Mouse (Mus musculus): ENCODE measurements around the gene Hmg20a. TPM values are rescaled to one million over a fixed set of nuclear protein-coding genes. Genes with fewer than 3 reads are reported as not detected.

The Hmg20a gene
- polyA plus RNA-seq, 1 experiment from 2014 or later = 65.9 TPM

DNA sequence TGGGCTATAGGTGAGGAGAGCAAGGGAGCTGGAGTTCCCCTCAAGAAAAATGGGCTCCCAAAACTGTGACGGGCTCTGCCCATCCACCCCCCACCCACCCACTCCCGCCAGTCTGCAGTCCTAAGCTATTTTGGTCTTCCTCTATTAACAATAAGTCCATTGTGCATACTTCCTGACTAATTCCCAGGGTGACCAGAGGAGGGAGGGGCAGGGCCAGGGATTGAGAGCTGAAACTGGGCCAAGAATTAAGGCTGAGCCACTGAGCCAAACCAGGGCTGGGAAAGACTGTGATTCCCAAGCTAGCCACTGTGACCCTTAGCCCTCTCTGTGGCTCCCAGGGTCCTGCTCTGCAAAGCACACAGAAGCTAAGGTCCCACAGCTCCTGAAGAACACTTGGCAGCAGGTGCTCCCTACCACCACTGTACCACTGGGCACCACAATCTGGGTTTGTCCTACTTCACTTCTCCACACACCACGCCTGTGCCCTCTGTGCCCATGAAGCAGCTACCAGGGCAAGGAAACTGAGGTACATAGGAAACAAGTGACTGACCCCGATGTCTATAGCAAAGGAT lies 98.4 kb downstream of the Hmg20a start:
- 59% methylated on average over 4 of the region's 4 CpGs for WGBS
- DNase-seq (ENCODE audit: low spot score, missing footprints) (no peak), ATAC-seq (ENCODE audit: low FRiP score) (no peak)
- no peaks in the 10 kb centered on the region for H3K9me3 ChIP-seq (ENCODE audit: control insufficient read depth, low read length)
- no peak overlapping the region for H3K9ac ChIP-seq (ENCODE audit: low read length)
- no peak overlapping the region for H3K4me2 ChIP-seq
- no peaks in the 10 kb centered on the region; the same call in 1 of the 2 replicates for H3K27me3 ChIP-seq (ENCODE audit: control insufficient read depth, insufficient read depth, low read length)
- H3K4me1 ChIP-seq (ENCODE audit: control insufficient read depth, insufficient read depth, low read length) = peaks cover 2% of the 10 kb centered on the region; the same call in 1 of the 2 replicates
- no peak overlapping the region for H3K4me3 ChIP-seq (ENCODE audit: low read depth, low read length)
- H3K36me3 ChIP-seq (ENCODE audit: control insufficient read depth, insufficient read depth, low read length) = no peaks in the 10 kb centered on the region
- no peak overlapping the region for H3K27ac ChIP-seq (ENCODE audit: low read depth, low read length)

DNA sequence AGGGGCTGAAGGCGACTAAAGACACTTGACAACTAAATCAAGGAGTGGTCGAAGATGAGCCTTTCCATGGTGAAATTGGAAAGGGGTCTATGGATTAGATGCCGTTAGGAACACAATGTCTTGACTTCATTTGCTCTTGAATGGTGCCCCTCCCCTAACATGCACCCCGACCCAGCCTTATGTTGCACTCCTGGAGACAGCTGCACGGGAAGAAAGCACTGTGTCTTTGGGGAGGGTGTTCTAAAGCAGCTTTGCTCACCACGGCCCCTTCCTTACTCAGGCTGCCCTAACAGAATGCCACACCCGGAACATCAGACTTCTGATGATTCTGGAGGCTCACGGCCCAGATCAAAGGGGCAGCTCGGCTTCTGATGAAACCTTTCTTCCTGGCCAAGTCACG lies 103.9 kb downstream of the Hmg20a start:
- WGBS = 41% methylated on average over 10 of the region's 10 CpGs
- Histone ChIP-seq H3K9me3 (ENCODE audit: control insufficient read depth, low read length) (no peaks in the 10 kb centered on the region), H3K36me3 (ENCODE audit: control insufficient read depth, insufficient read depth, low read length) (no peaks in the 10 kb centered on the region), H3K4me1 (ENCODE audit: control insufficient read depth, insufficient read depth, low read length) (no peaks in the 10 kb centered on the region), H3K4me2 (no peak overlapping the region), H3K4me3 (ENCODE audit: low read depth, low read length) (no peak overlapping the region), H3K27me3 (ENCODE audit: control insufficient read depth, insufficient read depth, low read length) (no peaks in the 10 kb centered on the region; the same call in 1 of the 2 replicates), H3K27ac (ENCODE audit: low read depth, low read length) (no peak overlapping the region), H3K9ac (ENCODE audit: low read length) (no peak overlapping the region)
- no peak for DNase-seq (ENCODE audit: low spot score, missing footprints)
- ATAC-seq (ENCODE audit: low FRiP score) = no peak

DNA sequence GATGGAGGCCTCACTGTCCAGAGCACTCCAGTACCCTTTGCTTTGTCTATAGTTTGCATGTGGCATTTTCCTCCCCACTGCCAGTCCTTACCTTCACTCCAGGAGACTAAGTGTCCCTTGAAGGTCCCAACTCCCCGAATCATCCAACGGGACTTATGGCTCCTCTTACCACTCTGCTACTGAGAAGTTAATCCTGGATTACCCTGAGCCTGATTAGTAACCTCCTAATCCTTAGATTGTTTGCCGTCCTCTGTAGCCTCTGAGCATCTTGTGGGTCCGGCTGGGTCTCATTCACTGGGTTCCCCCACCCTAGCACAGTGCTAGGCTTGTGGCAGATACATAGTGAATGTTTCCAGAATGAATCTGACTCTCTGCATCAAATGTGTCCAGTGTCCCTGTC lies 109.5 kb downstream of the Hmg20a start:
- no peak for ATAC-seq (ENCODE audit: low FRiP score)
- no peak for DNase-seq (ENCODE audit: low spot score, missing footprints)
- H3K27me3 ChIP-seq (ENCODE audit: control insufficient read depth, insufficient read depth, low read length) = peaks cover 1% of the 10 kb centered on the region; the same call in 1 of the 2 replicates
- no peaks in the 10 kb centered on the region for H3K9me3 ChIP-seq (ENCODE audit: control insufficient read depth, low read length)
- WGBS = 12% methylated on average over 4 of the region's 4 CpGs
- no peak overlapping the region for H3K9ac ChIP-seq (ENCODE audit: low read length)
- no peak overlapping the region for H3K27ac ChIP-seq (ENCODE audit: low read depth, low read length)
- no peak overlapping the region for H3K4me2 ChIP-seq
- peaks cover 8% of the 10 kb centered on the region for H3K4me1 ChIP-seq (ENCODE audit: control insufficient read depth, insufficient read depth, low read length)
- no peak overlapping the region for H3K4me3 ChIP-seq (ENCODE audit: low read depth, low read length)
- H3K36me3 ChIP-seq (ENCODE audit: control insufficient read depth, insufficient read depth, low read length) = no peaks in the 10 kb centered on the region

DNA sequence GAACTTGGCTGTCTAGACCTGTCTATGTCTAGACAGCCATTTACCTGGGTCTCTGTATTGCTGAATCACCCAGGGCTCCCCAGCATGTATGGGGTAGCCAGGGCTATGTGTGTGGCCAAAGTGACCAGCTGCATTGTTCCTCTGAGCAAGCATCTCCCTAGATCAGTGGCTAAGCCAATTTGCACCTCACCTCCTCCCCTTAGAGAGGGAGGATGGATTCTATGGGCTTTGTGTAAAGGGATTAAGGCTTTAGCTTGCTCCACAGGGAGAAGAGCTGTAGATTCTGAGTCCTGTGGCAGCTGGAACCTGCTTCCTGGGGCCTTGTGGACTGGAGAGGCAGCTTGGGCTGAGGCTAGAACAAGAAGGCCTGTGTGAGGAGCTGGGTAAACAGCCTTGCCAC lies 113.6 kb downstream of the Hmg20a start:
- no peak overlapping the region for H3K27ac ChIP-seq (ENCODE audit: low read depth, low read length)
- peak; percentile 54 for ATAC-seq (ENCODE audit: low FRiP score)
- no peaks in the 10 kb centered on the region for H3K36me3 ChIP-seq (ENCODE audit: control insufficient read depth, insufficient read depth, low read length)
- H3K4me1 ChIP-seq (ENCODE audit: control insufficient read depth, insufficient read depth, low read length) = peaks cover 10% of the 10 kb centered on the region
- peaks cover 18% of the 10 kb centered on the region; the same call in 1 of the 2 replicates for H3K27me3 ChIP-seq (ENCODE audit: control insufficient read depth, insufficient read depth, low read length)
- no peaks in the 10 kb centered on the region for H3K9me3 ChIP-seq (ENCODE audit: control insufficient read depth, low read length)
- no peak overlapping the region for H3K4me2 ChIP-seq
- H3K4me3 ChIP-seq (ENCODE audit: low read depth, low read length) = no peak overlapping the region
- DNase-seq (ENCODE audit: low spot score, missing footprints) = no peak
- H3K9ac ChIP-seq (ENCODE audit: low read length) = no peak overlapping the region

DNA sequence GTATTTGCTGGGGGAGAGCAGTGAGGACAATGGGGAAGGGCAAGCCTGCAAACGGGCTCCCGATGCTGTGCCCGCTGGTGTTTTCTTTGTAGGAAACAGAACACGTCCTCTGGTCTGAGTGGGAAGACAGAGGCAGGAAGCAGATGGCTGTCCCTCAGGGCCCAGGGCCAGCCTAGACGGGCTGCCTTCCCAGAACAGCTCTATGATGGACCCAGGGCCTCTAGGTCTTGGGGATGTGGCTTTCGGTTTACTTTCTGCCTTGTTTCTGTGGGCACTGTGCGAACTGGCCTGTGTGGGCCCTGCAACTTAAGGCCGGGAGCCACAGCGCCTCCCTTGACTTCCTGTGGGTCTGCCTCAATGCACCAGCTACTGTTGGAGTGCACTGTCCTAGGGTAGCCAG lies 115.5 kb downstream of the Hmg20a start:
- DNase-seq (ENCODE audit: low spot score, missing footprints) (no peak), ATAC-seq (ENCODE audit: low FRiP score) (no peak)
- no peak overlapping the region for H3K4me2 ChIP-seq
- no peaks in the 10 kb centered on the region for H3K36me3 ChIP-seq (ENCODE audit: control insufficient read depth, insufficient read depth, low read length)
- peaks cover 18% of the 10 kb centered on the region; the same call in 1 of the 2 replicates for H3K27me3 ChIP-seq (ENCODE audit: control insufficient read depth, insufficient read depth, low read length)
- no peak overlapping the region for H3K27ac ChIP-seq (ENCODE audit: low read depth, low read length)
- 76% methylated on average over 9 of the region's 9 CpGs for WGBS
- peaks cover 10% of the 10 kb centered on the region for H3K4me1 ChIP-seq (ENCODE audit: control insufficient read depth, insufficient read depth, low read length)
- H3K4me3 ChIP-seq (ENCODE audit: low read depth, low read length) = no peak overlapping the region
- no peaks in the 10 kb centered on the region for H3K9me3 ChIP-seq (ENCODE audit: control insufficient read depth, low read length)
- no peak overlapping the region for H3K9ac ChIP-seq (ENCODE audit: low read length)

DNA sequence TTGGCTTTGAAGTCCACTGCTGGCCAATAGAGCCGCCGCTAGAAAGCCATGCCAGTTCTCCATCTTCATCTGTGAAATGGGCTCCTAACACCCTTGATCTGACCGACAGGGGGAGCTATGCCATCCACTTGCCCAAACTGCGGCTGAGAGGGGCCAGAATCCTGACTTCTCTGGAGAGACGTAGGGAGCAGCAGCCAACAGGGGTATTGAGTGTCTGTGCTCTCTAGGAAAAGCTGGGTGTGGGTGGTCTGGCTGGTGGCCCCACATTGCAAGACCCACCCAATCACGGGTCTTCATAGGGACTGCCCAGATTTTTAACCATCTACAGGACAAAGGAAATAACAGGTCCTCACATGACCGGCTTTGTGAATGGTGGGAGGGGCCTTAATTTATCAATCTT lies 116.3 kb downstream of the Hmg20a start:
- WGBS = 55% methylated on average over 7 of the region's 7 CpGs
- Histone ChIP-seq H3K4me2 (no peak overlapping the region), H3K4me3 (ENCODE audit: low read depth, low read length) (no peak overlapping the region), H3K4me1 (ENCODE audit: control insufficient read depth, insufficient read depth, low read length) (peaks cover 10% of the 10 kb centered on the region), H3K36me3 (ENCODE audit: control insufficient read depth, insufficient read depth, low read length) (no peaks in the 10 kb centered on the region), H3K27ac (ENCODE audit: low read depth, low read length) (no peak overlapping the region), H3K9me3 (ENCODE audit: control insufficient read depth, low read length) (no peaks in the 10 kb centered on the region), H3K9ac (ENCODE audit: low read length) (no peak overlapping the region), H3K27me3 (ENCODE audit: control insufficient read depth, insufficient read depth, low read length) (peaks cover 20% of the 10 kb centered on the region; the same call in 1 of the 2 replicates)
- no peak for DNase-seq (ENCODE audit: low spot score, missing footprints)
- ATAC-seq (ENCODE audit: low FRiP score) = no peak

DNA sequence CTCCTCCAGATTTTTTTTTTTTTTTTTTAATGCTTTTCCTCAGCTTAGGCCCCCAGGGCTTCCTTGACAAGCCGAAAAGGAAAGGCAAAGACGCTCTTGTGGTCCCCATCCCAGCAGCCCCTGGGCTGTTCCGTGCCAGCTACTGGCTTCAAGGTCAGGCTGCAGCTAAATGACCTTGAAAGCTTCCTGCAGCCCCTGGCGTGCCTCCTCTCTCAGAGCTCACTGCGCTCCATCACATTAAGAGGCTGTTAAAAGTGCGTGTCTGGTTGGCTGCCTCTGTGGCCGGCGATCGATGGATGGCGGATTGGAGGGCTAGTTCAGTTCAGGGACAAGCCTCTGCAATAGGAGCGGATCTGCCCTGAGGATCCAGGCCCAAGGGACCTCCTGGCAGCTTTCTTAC lies 117.0 kb downstream of the Hmg20a start:
- H3K36me3 ChIP-seq (ENCODE audit: control insufficient read depth, insufficient read depth, low read length) = no peaks in the 10 kb centered on the region
- H3K9me3 ChIP-seq (ENCODE audit: control insufficient read depth, low read length) = no peaks in the 10 kb centered on the region
- H3K27me3 ChIP-seq (ENCODE audit: control insufficient read depth, insufficient read depth, low read length) = peaks cover 21% of the 10 kb centered on the region; the same call in 1 of the 2 replicates
- no peak overlapping the region for H3K9ac ChIP-seq (ENCODE audit: low read length)
- H3K4me2 ChIP-seq = no peak overlapping the region
- no peak overlapping the region for H3K4me3 ChIP-seq (ENCODE audit: low read depth, low read length)
- no peak for DNase-seq (ENCODE audit: low spot score, missing footprints)
- ATAC-seq (ENCODE audit: low FRiP score) = no peak; the same call in 1 of the 2 replicates
- peaks cover 10% of the 10 kb centered on the region for H3K4me1 ChIP-seq (ENCODE audit: control insufficient read depth, insufficient read depth, low read length)
- H3K27ac ChIP-seq (ENCODE audit: low read depth, low read length) = no peak overlapping the region
- 28% methylated on average over 11 of the region's 11 CpGs for WGBS

DNA sequence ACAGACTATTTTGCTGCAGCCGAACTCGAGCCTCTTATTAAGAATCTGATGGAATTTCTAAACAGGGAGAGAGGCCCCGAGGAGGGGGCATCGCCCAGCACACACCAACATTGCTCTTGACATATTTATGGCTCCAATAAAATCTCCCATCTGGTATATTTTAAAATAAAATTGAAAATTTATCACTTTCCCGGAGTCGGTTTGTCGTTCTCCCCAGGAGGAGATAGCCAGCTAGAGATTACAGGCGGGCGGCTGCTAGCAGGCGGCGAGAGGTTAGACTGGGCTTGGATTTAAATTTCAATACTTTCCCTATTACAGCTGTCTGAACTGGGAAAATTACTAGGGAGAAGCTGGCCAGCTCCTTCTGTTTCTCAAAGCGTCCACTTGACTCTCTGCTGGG lies 121.6 kb downstream of the Hmg20a start:
- DNase-seq (ENCODE audit: low spot score, missing footprints) (no peak), ATAC-seq (ENCODE audit: low FRiP score) (no peak)
- Histone ChIP-seq H3K9ac (ENCODE audit: low read length) (no peak overlapping the region), H3K9me3 (ENCODE audit: control insufficient read depth, low read length) (no peaks in the 10 kb centered on the region), H3K27me3 (ENCODE audit: control insufficient read depth, insufficient read depth, low read length) (peaks cover 8% of the 10 kb centered on the region; the same call in 1 of the 2 replicates), H3K36me3 (ENCODE audit: control insufficient read depth, insufficient read depth, low read length) (no peaks in the 10 kb centered on the region), H3K4me3 (ENCODE audit: low read depth, low read length) (no peak overlapping the region), H3K27ac (ENCODE audit: low read depth, low read length) (no peak overlapping the region), H3K4me1 (ENCODE audit: control insufficient read depth, insufficient read depth, low read length) (peaks cover 2% of the 10 kb centered on the region; the same call in 1 of the 2 replicates), H3K4me2 (no peak overlapping the region)
- 76% methylated on average over 12 of the region's 12 CpGs for WGBS

DNA sequence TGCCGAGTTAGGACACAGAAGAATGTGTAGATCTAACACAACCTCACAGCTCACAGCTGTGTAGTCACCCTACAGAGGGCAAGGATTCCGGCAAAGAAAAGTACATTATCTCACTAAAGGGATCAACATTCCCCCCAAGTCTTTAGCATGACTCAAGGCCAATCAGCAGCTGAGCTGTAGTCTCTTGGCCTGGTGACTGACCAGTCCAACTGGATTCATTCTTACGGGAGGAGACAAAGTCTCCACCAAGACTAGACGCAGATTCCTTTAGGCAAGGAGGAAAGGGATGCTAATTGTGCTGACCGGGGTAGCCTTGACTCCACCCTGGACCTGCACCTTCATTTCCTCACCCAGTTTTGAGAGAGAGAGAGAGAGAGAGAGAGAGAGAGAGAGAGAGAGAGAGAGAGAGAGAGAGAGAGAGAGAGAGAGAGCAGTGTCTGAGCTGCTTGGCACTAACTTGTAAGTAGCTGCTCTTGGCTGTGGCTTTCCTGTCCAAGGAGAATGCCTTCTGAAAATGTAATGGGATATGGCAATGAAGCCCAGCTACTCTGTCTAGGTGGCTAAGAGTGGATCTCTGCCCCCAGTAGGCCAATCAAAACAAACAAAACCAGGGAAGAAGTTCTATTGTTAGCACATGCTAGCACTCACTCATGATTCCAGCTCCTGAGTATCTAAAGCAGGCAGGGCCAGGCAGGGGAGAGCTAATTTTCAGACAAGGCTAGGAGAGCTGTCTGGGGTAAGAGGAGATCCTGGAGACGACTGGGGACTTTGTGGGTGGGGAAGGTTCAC lies 126.5 kb downstream of the Hmg20a start:
- no peaks in the 10 kb centered on the region for H3K36me3 ChIP-seq (ENCODE audit: control insufficient read depth, insufficient read depth, low read length)
- peaks cover 7% of the 10 kb centered on the region; the same call in 1 of the 2 replicates for H3K4me1 ChIP-seq (ENCODE audit: control insufficient read depth, insufficient read depth, low read length)
- H3K9ac ChIP-seq (ENCODE audit: low read length) = no peak overlapping the region
- H3K9me3 ChIP-seq (ENCODE audit: control insufficient read depth, low read length) = no peaks in the 10 kb centered on the region
- H3K27me3 ChIP-seq (ENCODE audit: control insufficient read depth, insufficient read depth, low read length) = no peaks in the 10 kb centered on the region; the same call in 1 of the 2 replicates
- no peak for DNase-seq (ENCODE audit: low spot score, missing footprints)
- ATAC-seq (ENCODE audit: low FRiP score) = no peak
- WGBS = 80% methylated on average over 6 of the region's 6 CpGs
- no peak overlapping the region for H3K27ac ChIP-seq (ENCODE audit: low read depth, low read length)
- no peak overlapping the region for H3K4me2 ChIP-seq
- H3K4me3 ChIP-seq (ENCODE audit: low read depth, low read length) = no peak overlapping the region
